Mouse (Mus musculus): ENCODE results near the gene Irf6.

The Irf6 gene

DNA sequence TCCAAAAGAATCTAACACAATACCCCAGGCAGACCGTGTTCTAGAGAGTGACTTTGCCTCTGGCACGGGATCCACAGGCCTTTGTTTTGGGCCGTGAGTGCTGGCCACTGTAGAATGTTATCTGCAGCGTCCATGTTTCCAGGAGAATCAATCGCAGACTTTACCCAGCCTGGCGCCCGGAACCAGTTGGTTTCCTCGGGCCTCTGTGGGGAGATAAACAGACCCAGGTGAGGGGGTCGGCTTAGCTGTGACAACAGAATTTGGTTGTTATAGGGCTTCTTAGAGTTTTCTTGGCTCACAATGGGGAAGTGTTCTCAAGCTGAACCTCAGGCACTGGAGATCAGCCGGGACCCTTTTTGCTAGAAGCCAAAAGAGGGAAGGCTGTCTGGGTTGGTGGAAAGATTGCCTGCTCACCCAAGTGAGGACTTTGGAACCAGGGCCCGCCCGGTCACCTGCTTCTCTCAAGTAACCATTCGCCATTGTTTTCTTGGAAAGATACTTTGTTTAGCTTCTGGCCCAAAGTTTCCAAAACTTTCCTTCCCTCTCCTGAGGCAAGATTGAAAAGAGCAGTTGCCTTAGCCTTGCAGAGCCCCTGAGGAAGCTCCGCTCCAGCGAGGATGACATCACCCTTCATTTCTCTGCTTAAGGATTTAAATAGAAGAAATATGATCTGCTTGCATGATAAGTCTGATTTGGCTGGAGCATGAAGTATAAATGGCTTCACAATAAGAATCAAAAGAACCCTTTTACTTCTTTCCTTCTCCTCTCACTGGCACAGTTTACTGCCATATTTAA, 3.6 kb downstream of the Irf6 start:
- in situ Hi-C loops (cut with MboI), result no loop called here

DNA sequence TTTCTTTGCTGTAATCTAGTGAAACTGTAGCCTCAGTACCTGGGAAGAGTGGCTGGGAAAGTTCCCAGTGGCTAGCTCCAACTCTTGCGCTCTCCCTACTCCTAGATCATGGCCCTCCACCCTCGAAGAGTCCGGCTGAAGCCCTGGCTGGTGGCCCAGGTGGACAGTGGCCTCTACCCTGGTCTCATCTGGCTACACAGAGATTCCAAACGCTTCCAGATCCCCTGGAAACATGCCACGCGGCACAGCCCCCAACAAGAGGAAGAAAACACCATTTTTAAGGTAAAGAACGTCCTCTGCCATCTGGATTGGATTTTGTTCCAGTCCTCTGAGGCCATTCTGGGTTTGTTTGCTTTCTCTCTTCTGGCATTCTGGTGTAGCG, 4.2 kb downstream of the Irf6 start:
- in situ Hi-C loops (cut with MboI), result no loop called here

DNA sequence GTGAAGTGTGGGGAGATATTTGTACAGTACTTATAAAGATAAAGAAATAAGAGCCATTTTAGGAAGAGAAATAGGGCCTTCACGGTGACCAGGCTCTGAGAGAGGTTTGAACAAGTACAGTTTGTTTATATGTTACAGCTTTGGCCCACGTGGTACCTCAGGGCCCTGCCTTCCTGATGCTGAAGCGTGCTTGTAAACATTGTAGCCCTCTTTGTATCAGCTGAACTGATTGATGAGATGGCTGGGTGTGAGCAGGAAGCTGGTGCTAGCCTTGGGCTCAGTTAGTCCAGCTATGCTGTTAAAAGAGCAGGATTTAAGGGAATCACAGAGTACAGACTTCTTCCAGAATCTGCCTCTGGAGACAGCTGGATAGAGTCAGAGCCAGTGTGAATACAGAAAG, 6.3 kb downstream of the Irf6 start:
- in situ Hi-C loops (cut with MboI), result no loop called here

DNA sequence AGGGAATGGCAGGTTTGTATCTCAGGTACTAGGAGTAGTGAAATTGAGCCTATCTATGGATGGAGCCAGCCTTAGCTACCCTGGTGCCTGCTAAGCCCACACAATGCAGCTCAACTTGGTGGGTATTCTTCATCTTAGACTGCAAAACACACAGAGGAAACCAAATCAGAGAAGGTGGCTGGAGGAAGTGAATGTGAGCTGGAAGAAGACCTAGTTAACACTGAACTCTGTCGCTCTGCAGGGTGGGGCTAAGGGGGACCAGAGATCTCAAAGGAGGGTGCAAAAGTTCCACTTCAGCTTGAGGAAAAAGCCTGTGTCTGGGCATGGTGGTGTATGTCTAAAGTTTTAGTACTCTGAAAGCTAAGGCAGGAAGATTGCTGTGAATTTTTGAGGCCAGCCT, 6.7 kb downstream of the Irf6 start:
- in situ Hi-C loops (cut with MboI), result no loop called here

DNA sequence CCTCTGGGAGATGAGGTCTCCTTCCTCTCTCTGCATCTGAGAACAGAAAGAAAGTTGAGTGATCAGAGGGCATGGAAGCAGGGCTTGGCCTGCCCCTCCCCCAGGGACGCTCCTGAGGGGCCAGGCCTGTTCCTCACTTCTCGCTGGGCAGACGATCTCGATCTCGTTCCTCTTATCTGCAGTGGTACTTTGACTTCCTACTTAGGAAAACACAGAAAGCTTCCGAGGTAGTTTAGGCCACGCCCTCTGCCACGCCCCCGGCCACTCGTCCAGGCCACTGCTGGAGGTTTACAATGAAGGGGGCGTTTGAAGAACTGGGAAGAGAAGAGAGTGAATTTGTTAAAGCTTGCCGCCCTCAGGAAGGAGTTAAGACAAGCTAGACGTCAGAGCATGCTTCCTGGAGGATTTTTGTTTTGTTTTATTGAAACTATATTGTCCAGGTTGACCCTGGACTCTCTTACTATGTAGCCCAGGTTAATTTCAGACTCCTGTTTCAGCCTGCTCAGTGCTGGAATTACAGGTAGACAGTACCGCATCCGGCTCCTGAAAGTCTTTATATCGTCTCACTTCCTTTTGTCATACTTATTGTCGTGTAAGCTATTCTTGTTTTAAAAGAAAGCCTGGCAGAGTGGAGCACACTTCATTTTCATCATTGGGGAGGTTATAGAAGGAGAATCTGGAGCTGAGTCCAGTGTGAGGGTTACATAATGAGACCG, 7.6 kb downstream of the Irf6 start:
- in situ Hi-C loops (cut with MboI), result no loop called here

DNA sequence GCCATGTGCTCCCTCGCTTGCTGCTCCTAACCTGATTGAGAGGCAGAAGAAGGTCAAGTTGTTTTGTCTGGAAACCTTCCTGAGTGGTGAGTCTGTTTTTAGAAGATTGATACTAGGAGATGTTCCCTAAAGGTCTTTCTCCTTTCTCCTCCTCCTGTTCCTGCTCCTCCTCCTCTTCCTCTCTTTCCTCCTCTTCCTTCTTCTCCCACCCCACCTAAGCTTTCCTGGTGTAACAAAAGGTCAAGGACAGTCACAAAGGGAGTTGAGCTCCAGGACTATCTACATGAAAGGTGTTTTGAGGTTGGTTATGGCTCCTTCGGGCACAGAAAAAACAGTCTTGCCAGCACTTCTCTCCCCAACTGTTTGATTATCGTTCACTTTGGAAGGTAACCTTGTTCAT, 14.8 kb downstream of the Irf6 start, which contains the start of gene A130010J15Rik:
Gene A130010J15Rik (plus strand): TSS at position 301 of the 400 bp plus-strand sequence.
- in situ Hi-C loops (cut with MboI), result no loop called here

DNA sequence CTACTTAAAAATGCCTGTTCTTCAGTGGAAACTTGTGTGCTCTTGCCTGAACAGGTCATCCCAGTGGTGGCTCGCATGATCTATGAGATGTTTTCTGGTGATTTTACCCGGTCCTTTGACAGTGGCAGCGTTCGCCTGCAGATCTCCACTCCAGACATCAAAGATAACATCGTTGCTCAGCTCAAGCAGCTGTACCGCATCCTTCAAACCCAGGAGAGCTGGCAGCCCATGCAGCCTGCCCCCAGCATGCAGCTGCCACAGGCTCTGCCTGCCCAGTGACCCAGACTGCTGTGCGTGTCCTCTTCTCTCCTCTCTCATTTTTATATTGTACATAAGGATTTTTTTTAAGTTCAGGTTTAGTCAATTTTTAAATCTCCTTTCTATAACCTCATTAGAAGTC, 16.3 kb downstream of the Irf6 start:
- in situ Hi-C loops (cut with MboI), result no loop called here

DNA sequence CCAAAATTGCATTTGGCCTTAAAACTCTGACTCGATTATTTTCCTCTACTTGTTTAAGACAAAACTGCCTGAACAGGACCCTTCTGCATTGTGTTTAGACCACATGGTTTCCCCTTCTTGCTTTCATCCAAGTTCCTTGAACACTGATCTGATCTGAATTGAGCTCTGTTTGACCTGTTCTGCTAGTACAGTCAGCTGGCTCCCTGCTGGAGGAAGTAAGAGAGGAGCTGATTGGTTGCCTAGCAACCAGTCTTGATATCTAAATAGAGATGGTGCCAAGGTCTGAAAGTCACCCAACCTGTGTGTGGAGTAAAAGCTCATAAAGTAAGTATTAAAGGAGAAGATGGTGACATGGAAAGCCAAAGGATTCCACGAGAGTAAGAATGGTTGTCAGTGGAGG, 16.9 kb downstream of the Irf6 start:
- in situ Hi-C loops (cut with MboI), result no loop called here

DNA sequence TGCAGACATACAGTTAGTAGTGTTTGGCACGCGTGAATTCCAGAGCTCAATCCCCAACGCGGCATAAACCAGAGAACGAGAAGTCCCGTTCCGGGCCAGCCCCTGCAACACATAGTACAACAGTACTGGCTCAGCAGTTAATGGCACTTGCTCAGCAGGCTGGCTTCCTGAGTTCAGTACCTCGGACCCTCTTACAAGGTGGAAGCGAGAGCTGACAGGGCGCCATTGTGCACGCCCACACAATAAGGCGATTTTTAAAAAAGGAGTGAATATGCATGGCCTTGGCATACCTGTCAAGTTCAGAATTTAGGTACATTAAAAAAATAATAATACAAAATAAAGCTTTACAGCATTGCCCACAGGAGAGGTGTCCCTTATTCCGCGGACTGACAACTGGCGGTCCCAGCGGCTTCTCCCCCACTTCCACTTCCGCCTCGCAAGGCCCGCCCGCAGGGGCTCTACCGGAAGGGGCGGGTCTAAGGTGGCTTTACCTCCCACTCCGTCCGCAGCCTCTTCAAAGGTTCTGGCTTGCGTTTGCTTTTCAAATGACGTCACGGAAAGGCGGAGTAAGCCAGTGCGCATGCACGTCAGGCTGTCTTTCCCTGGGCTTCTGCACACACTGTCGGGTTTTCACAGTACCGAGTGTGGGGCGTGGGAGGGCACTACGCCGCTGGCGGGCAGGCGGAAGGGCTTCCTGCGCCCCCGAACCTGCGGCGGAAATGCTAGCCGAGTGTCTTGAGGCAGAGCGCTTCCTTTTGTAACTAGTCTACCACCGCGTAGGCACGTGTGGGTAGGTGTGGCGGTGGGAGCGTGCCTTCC, 20.3 kb downstream of the Irf6 start:
- in situ Hi-C loops (cut with MboI), result no loop called here

DNA sequence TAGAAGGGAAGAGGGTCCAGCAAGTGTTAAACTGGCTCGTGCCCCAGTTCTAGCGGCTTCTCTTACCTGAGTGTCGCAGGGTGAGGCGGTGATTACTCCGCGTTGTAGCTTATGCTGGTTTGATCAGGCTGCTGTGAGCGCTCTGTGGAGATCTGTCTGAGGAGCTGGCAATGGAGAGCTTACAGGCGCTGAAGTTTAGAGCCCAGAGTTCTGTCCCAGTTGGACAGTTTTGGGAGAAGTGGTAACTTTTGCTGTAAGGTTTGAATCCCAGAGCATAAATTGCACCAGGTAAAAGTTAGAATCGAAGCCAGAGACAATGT, 20.9 kb downstream of the Irf6 start:
- in situ Hi-C loops (cut with MboI), result no loop called here

DNA sequence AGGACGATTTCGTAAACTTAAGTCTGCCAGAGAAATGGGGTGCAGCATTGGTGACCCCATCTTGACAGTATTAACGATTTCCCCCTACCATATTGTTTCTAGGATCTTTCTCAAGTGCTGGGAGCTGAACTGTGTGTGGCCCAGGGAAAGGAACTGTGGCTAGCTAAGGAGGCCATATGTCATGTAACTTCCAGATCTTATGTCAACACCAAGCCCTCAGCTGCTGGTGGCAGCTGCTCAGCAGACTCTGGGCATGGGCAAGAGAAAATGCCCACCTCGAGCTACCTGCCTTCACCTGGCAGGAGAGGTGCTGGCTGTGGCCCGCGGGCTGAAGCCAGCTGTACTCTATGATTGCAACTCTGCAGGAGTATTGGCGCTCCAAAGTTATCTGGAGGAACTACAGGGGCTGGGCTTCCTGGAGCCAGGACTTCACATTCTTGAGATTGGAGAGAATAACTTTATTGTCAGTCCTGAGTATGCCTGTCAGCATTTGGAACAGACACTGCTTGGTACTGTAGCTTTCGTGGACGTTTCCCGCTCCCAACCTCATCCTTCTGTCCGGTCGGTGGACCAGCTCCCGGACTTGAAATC, 21.3 kb downstream of the Irf6 start:
- in situ Hi-C loops (cut with MboI), result no loop called here

DNA sequence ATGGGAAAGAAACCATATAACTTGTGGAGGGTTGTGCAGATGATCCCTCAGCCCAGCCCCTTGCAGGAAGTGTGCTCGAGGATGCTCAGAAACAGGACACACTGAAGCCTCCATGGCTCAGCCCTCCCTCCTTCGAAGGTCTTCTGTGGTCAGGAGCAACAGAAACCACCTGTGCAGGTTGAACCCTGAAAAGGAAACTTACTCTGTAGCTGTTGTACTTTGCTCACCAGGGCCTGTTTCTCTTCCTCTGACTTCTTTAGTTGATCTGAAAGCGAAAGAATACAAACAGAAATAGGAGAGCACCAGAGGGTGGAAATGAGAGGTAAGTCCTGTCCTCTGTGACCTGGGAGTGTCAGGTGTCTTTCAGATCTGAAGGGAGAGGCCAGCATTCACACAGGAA, 28.2 kb downstream of the Irf6 start:
- in situ Hi-C loops (cut with MboI), result no loop called here

DNA sequence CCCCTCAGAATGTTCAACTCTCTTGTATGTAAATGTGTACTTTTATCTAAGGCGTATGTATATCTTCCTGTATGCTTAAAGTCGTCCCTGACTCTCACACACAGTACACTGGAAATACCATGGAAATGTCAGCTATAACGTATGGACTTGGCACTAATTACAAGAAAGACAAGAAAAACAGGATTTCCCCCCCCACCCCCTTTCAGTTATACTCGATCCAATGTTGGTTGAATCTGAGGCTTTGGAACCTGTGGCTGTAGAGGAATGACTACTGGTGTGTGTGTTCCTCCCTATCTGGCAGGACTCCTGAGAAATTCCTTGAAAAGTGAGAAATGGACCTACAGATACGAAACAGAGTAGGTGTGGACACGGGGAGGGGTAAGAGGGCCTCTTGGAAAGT, 35.3 kb downstream of the Irf6 start:
- in situ Hi-C loops (cut with MboI), result no loop called here

DNA sequence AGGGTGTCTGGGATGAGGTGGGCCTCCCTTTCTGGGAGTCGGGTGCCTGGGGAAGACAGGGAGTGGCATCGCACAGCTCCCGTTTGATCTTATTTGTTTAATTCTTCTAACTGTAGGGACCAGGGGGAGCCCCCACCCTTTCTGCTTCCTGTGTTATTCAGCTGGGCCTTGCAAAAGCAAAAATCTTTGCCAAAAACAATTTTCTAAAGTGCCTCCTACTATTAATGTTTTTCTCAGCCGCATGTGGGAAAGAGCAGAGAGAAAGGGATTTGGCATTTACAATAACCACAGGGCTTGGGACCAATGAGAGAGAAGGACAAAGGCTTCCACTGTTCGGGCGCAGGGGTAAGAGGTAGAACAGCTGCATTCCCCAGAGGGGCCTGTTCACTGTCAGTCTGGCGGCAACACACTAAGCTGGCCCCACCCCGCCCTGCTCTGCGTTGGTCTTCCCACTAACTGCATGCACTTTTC, 36.3 kb downstream of the Irf6 start:
- in situ Hi-C loops (cut with MboI), result no loop called here

DNA sequence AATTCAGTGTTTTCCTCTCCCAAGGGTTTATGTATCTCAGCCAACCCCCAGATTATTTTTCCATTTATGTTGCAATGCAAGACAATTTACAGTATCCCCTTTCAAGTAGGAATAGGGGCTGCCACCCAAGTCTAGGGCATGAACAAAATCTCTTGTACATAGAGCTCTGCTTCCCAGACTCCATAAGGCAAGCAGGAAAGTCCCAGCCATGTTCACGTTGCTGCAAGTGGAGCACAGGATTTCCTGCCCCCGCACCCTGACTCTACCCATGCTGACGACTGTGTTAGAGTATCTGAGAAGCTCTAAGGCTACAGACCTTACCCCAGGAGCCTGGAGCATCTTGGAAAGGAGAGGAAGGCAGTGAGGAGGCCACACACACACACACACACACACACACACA, 36.9 kb downstream of the Irf6 start:
- in situ Hi-C loops (cut with MboI), result no loop called here

DNA sequence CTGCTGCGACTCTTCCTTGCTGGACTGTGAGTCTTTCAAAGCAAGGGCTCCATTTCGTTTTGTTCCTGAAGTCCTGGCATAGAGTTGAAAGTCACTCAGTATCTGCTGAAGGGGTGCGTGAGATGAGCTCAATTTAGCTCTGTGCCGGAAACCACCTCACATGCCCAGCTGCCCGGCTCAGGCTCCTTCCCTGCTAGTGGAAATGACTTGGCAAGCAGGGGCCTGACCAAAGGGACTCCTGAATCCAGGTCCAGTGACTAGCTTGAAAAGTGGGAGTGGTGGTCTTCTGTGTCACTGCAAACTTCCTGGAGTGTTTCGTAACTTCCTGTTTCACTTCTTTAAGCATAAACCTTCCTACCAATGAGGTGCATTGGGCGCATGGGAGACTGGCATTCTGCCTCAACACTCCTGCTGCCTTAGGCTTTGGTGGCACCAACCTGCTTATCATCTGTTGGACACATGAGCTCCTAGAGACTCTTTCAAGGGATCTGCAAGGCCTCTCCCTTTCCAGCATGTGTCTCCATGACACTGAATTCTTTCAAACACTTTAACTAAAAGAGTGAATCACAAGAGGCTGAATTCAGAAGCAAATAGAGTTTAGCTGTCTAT, 38.9 kb downstream of the Irf6 start:
- in situ Hi-C loops (cut with MboI), result no loop called here

DNA sequence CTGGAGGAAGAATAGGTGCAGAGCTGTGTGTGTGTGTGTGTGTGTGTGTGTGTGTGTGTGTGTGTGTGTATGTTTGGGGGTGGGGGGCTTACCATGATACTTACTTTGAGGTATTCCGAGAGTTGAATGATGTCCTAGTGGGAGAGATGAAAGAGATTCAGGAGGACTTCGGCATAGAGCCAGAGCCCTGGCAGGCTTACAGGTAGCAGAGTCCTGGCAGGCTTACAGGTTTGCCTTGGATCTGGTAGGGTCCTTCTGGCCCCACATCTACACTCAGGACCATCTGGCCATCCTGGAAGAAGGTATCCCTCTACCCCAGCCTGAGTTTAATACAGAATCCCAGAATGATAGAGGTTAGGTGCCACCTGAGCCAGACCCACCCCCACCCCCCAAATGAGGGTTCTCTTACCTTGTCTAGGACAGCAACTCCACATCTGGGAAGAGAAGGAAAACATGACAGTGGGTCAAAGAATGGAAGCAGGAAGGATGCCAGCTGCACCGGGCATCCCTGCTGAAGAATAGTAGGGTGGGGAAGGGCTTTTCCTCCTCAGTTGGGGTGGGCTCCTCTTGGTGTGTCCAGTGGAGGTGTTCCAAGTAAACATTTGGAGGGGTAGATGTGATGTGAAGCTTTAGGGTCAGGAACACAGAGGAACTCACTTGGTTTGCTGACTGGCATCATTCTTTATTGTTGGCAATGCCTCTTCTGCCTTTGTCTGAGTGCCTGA, 41.7 kb downstream of the Irf6 start:
- in situ Hi-C loops (cut with MboI), result no loop called here

DNA sequence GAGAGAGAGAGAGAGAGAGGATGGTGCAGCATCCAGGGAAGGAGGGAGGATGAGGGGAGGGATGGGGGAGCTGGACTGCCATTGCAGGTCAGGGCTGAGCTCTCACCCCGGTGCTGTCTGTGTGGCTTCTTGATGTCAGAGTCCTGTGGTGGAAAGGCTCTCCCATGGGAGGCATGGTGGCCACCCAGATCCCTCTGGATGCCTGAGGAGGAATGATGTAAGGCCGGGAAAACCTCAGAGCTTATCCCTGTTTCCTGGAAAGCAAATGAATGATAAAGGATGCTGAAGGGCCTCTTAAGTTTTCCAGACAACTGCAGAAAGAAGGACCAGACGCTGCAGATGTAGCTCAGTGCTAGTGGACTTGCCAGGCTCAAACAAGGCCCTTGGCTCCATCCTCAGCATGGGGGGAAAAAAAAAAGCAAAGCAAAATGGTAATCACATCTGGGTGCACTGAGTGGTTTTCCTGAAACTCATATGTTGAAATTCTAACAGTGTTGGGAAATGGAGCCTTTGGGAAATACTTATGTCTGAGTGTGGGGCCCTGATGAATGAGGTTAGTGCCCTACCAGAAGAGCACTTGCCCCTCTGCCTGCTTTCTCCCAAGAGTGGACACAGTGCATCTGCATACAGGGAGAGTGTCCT, 42.4 kb downstream of the Irf6 start:
- in situ Hi-C loops (cut with MboI), result no loop called here

DNA sequence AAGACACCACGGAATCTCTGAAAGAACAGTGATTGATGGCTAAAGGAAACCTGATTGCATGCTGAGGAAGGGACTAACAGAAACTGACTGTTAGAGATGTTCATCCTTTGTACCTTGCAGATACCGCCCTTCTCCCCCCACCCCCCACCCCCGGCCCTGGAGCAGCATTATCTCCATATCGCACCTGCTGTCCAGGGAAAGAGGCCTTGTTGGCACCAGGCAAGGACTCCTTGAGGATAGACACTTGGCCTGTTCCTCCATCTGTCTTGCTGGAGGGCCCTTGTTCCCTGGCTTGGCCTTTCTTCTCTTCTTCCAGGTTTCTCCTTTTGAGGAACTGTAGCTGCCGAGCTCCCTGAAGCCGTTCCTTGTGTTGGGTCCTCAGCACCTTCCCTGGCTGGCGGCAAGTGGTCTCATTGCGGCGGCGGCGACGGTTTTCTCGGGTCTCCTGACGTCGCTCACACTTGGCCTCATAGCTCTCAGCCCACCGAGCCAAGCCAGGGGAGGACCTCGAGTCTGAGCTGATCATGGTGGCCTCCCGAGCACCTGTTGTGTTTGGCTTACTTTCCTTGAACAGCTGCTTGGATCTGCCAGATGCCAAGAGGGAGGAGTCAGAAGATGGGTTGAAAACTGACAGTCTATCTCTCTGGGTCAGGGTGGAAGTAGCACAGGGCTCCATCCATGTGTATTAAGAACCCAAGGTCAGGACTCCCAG, 44.7 kb downstream of the Irf6 start:
- in situ Hi-C loops (cut with MboI), result no loop called here

DNA sequence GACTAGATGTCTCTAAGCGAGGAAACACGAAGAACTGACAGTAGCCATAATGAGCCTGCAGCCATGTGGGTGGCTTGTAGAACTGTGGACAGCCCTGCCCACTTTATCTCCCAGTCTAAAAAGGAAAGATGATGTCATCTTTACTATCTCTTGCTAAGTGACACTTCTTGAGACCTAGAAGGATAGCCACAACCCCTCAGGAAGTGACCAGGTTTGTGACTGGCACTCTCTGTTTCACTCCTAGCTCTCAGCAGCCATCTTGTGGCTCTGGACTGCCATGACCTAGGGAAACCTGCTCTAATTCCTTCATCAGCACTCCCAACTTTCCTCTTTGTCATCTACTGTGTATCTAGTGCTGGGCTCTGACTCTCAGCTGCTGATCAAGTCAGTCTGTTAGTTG, 45.4 kb downstream of the Irf6 start:
- in situ Hi-C loops (cut with MboI), result no loop called here

Measured in mature B cell (primary cell).